Mouse (Mus musculus): ENCODE measurements around the gene Elf2. TPM values are rescaled to one million over a fixed set of nuclear protein-coding genes. Genes with fewer than 3 reads are reported as not detected.

The Elf2 gene
- polyA plus RNA-seq, 2 experiments, result 14.7 to 20.7 TPM

GRCm38 (mm10) chr3:51335378-51335777, 5.1 kb downstream of the Elf2 start:
- H3K9ac ChIP-seq (replicated peaks), result peak overlapping the region; percentile 31
- H3K4me1 ChIP-seq (replicated peaks; ENCODE audit: control insufficient read depth in 2 of 2, insufficient read depth in 2 of 2, low read length in 1 of 2), result peaks cover 24 to 27% of the 10 kb centered on the region in 2 experiments
- H3K27me3 ChIP-seq (ENCODE audit: control insufficient read depth, insufficient read depth, low read length), result no peaks in the 10 kb centered on the region
- DNase-seq (ENCODE audit: low read depth in 3 of 3, low spot score in 3 of 3), result no peak
- H3K27ac ChIP-seq, result peak overlapping the region; percentile 39
- no peaks in the 10 kb centered on the region for H3K36me3 ChIP-seq (replicated peaks; ENCODE audit: control insufficient read depth, insufficient read depth, low read depth)
- peak overlapping the region in 1 of 2 experiments; percentile 10; a peak in 2 of 4 replicates for H3K4me3 ChIP-seq (ENCODE audit: insufficient read depth in 1 of 2, low read depth in 2 of 2, low read length in 2 of 2)
- ATAC-seq (ENCODE audit: insufficient read depth), result no peak
- H3K4me2 ChIP-seq (ENCODE audit: low read depth), result peak overlapping the region; percentile 44
- TF ChIP-seq EP300 (IDR thresholded peaks at IDR 0.05; ENCODE audit: low read depth) (no peak), CTCF (IDR thresholded peaks at IDR 0.05; ENCODE audit: low read depth) (no peak)
- 25% methylated on average over 8 of the region's 8 CpGs for WGBS (ENCODE audit: insufficient replicate concordance)
- no peaks in the 10 kb centered on the region for H3K9me3 ChIP-seq (ENCODE audit: control insufficient read depth, low read length)

GRCm38 (mm10) chr3:51333950-51334349, 6.5 kb downstream of the Elf2 start:
- no peaks in the 10 kb centered on the region for H3K9me3 ChIP-seq (ENCODE audit: control insufficient read depth, low read length)
- TF ChIP-seq CTCF (IDR thresholded peaks at IDR 0.05; ENCODE audit: low read depth) (no peak), EP300 (IDR thresholded peaks at IDR 0.05; ENCODE audit: low read depth) (no peak)
- no peak overlapping the region for H3K27ac ChIP-seq
- H3K9ac ChIP-seq (replicated peaks), result no peak overlapping the region
- DNase-seq (ENCODE audit: low read depth in 3 of 3, low spot score in 3 of 3), result no peak
- no peak overlapping the region for H3K4me3 ChIP-seq (ENCODE audit: insufficient read depth in 1 of 2, low read depth in 2 of 2, low read length in 2 of 2)
- H3K4me1 ChIP-seq (replicated peaks; ENCODE audit: control insufficient read depth in 2 of 2, insufficient read depth in 2 of 2, low read length in 1 of 2), result peaks cover 27% of the 10 kb centered on the region in 2 experiments
- peak overlapping the region; percentile 40; the same call in 1 of the 2 replicates for H3K4me2 ChIP-seq (ENCODE audit: low read depth)
- H3K36me3 ChIP-seq (replicated peaks; ENCODE audit: control insufficient read depth, insufficient read depth, low read depth), result no peaks in the 10 kb centered on the region
- ATAC-seq (ENCODE audit: insufficient read depth), result no peak
- 70% methylated on average over 6 of the region's 6 CpGs for WGBS (ENCODE audit: insufficient replicate concordance)
- no peaks in the 10 kb centered on the region for H3K27me3 ChIP-seq (ENCODE audit: control insufficient read depth, insufficient read depth, low read length)

- no peaks in the 10 kb centered on the region for H3K9me3 ChIP-seq (ENCODE audit: control insufficient read depth, low read length)
- peaks cover 24 to 26% of the 10 kb centered on the region in 2 experiments for H3K4me1 ChIP-seq (replicated peaks; ENCODE audit: control insufficient read depth in 2 of 2, insufficient read depth in 2 of 2, low read length in 1 of 2)
- no peaks in the 10 kb centered on the region for H3K36me3 ChIP-seq (replicated peaks; ENCODE audit: control insufficient read depth, insufficient read depth, low read depth)
- H3K27me3 ChIP-seq (ENCODE audit: control insufficient read depth, insufficient read depth, low read length), result no peaks in the 10 kb centered on the region
- peak overlapping the region; percentile 23; the same call in 1 of the 2 replicates for H3K9ac ChIP-seq (replicated peaks)
- H3K27ac ChIP-seq, result no peak overlapping the region
- DNase-seq (ENCODE audit: low read depth in 3 of 3, low spot score in 3 of 3), result no peak
- H3K4me2 ChIP-seq (ENCODE audit: low read depth), result peak overlapping the region; percentile 40
- no peak for ATAC-seq (ENCODE audit: insufficient read depth)
- TF ChIP-seq EP300 (IDR thresholded peaks at IDR 0.05; ENCODE audit: low read depth), result no peak
- no peak for TF ChIP-seq CTCF (IDR thresholded peaks at IDR 0.05; ENCODE audit: low read depth)
- no peak overlapping the region for H3K4me3 ChIP-seq (ENCODE audit: insufficient read depth in 1 of 2, low read depth in 2 of 2, low read length in 2 of 2)
- WGBS (ENCODE audit: insufficient replicate concordance), result 45% methylated on average over 10 of the region's 10 CpGs
Measured at GRCm38 (mm10) chr3:51333234-51333889, 7.1 kb downstream of the Elf2 start.

- H3K4me1 ChIP-seq (replicated peaks; ENCODE audit: control insufficient read depth in 2 of 2, insufficient read depth in 2 of 2, low read length in 1 of 2), result peaks cover 4 to 7% of the 10 kb centered on the region in 2 experiments
- ATAC-seq (ENCODE audit: insufficient read depth) (no peak), DNase-seq (ENCODE audit: low read depth in 3 of 3, low spot score in 3 of 3) (no peak)
- H3K4me3 ChIP-seq (ENCODE audit: insufficient read depth in 1 of 2, low read depth in 2 of 2, low read length in 2 of 2), result no peak overlapping the region
- no peak overlapping the region for H3K27ac ChIP-seq
- WGBS (ENCODE audit: insufficient replicate concordance), result 87% methylated on average over 14 of the region's 14 CpGs
- no peak overlapping the region for H3K4me2 ChIP-seq (ENCODE audit: low read depth)
- TF ChIP-seq CTCF (IDR thresholded peaks at IDR 0.05; ENCODE audit: low read depth), result no peak
- no peak for TF ChIP-seq EP300 (IDR thresholded peaks at IDR 0.05; ENCODE audit: low read depth)
- no peaks in the 10 kb centered on the region for H3K9me3 ChIP-seq (ENCODE audit: control insufficient read depth, low read length)
- no peak overlapping the region for H3K9ac ChIP-seq (replicated peaks)
- peaks cover 4% of the 10 kb centered on the region for H3K36me3 ChIP-seq (replicated peaks; ENCODE audit: control insufficient read depth, insufficient read depth, low read depth)
- H3K27me3 ChIP-seq (ENCODE audit: control insufficient read depth, insufficient read depth, low read length), result no peaks in the 10 kb centered on the region
Measured at GRCm38 (mm10) chr3:51330086-51330485, 10.4 kb downstream of the Elf2 start.

GRCm38 (mm10) chr3:51328546-51328945, 11.9 kb downstream of the Elf2 start:
- H3K27me3 ChIP-seq (ENCODE audit: control insufficient read depth, insufficient read depth, low read length), result no peaks in the 10 kb centered on the region
- no peak overlapping the region for H3K4me2 ChIP-seq (ENCODE audit: low read depth)
- H3K4me1 ChIP-seq (replicated peaks; ENCODE audit: control insufficient read depth in 2 of 2, insufficient read depth in 2 of 2, low read length in 1 of 2), result peaks cover 0 to 3% of the 10 kb centered on the region in 2 experiments; a peak in 3 of 4 replicates
- H3K27ac ChIP-seq, result no peak overlapping the region
- TF ChIP-seq EP300 (IDR thresholded peaks at IDR 0.05; ENCODE audit: low read depth) (no peak), CTCF (IDR thresholded peaks at IDR 0.05; ENCODE audit: low read depth) (no peak)
- no peak for ATAC-seq (ENCODE audit: insufficient read depth)
- no peaks in the 10 kb centered on the region for H3K9me3 ChIP-seq (ENCODE audit: control insufficient read depth, low read length)
- WGBS (ENCODE audit: insufficient replicate concordance), result 91% methylated on average over 12 of the region's 12 CpGs
- DNase-seq (ENCODE audit: low read depth in 3 of 3, low spot score in 3 of 3), result no peak
- no peak overlapping the region for H3K4me3 ChIP-seq (ENCODE audit: insufficient read depth in 1 of 2, low read depth in 2 of 2, low read length in 2 of 2)
- peaks cover 9% of the 10 kb centered on the region for H3K36me3 ChIP-seq (replicated peaks; ENCODE audit: control insufficient read depth, insufficient read depth, low read depth)
- no peak overlapping the region for H3K9ac ChIP-seq (replicated peaks)
